Mouse (Mus musculus): ENCODE measurements around the gene Elmsan1.

Gene Elmsan1

DNA sequence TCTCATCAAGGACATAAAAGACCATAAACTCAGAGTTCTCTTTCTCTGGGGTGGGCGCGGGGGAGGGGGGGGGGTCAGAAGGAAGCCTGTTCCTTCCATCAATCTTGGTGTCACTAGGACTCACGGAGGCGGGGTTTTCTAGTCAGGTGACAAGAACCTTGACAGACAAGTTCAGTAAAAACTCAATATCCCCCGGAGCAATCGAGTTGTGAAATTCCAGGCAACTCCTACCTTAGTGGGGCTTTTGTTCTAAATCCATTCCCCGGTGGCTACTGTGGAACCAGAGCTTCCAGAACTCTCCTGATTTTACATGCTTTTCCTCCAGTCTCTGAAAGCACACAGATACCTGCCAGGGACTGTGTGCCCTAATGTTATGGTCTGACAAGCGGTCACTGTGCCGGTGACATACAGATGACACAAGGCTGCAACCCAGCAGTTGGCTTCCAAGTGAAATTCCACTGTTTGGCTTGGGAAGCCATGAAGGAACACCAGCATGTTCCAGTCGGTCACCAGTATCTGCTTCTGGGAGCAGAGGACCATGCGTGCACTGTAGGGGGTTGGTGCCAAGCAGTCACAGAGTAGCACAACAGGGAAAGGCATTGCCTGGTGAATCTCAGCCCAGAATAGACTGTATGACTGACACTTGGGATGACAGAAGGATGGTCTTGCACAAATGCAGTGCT lies 2.8 kb downstream of the Elmsan1 start:
- DNase-seq (ENCODE audit: inconsistent ontology term): no peak

DNA sequence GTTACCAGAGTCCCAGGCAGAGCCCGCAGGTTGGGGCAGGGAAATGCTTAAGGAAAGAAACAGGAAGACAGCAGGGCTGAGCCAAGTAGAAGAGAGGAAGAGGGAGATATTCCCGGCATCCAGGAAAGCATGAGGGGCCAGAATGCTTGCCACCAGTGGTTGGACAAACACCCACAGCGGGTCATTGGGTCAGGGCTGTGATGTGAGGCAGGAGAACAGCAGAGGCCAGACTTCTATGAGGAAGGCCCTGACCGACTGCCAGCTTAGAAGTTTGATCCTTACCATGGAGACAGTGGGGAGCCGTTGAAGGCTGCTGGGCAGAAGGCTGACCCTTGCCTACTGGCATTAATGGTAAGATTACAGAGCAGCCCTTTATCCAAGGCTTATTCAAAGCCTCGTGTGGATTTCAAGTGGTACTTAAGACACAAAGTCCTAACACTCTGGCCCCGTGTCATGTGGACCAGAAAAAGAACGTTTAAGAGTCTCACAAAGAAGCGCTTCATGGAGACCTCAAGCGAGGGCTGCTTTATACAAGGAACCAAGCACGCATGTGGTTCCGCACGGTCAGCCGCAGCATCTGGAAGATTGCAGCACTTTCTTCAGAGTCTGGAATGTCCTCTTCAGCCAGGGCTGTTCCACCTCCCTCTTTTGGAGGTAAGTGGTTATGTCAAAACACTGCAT lies 4.0 kb downstream of the Elmsan1 start:
- peak; percentile 63 for DNase-seq (ENCODE audit: inconsistent ontology term)

DNA sequence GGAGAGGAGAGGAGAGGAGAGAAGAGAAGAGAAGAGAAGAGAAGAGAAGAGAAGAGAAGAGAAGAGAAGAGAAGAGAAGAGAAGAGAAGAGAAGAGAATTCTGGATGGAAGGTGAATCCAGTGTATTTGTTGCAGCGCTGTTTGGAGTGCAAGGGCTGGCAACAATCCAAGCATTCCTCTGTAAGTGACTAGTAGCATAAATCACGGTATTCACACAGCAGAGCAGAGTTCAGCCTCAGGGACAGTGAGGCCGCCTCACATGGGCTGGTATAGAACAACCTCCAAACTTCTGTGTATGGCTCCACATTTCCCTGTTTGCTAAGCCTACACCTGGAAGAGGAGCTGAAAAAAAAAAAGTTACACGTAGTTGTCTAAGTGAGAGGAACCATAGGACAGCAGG lies 6.4 kb downstream of the Elmsan1 start:
- DNase-seq (ENCODE audit: inconsistent ontology term): peak; percentile 56

GRCm38 (mm10) chr12:84211021-84211538 lies 7.6 kb downstream of the Elmsan1 start:
- DNase-seq (ENCODE audit: inconsistent ontology term): no peak

DNA sequence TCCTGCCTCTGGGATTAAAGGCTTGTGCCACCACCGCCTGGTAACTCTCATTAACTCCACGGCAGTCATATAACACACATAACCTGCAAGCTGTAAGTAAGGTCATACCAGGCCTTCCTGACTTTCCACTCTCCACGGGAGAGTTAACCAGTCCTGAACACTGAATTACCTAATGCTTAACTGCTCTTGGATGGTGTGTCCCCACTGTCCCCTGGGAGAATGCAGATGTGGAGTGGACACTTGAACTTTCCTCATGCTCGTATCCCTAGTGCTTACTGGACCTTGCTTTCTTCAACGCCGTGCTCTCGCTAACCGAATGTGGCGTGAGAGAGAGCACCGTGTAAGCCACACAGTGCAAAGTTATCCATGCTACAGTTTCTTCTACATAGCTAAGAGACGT lies 8.4 kb downstream of the Elmsan1 start:
- no peak for DNase-seq (ENCODE audit: inconsistent ontology term)

DNA sequence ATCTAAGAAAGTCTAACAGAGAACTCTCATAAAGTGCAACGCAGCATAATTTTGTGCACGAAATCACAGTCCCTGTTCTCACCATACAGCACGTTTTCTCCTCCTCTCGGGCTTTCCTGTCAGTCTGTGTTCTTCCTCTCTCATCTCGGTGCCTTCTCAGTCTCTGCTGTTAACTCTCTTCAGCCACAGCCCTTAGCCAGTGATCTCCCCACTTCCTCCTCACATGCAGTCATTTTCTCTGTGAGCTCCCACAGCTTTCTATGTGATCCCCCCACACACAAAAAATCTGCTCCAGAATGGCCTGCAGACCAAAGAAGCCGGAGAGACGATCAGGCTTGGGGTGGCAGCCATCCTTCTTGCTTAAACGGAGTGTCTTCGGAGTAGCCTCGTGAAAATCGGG lies 9.6 kb downstream of the Elmsan1 start:
- DNase-seq (ENCODE audit: inconsistent ontology term): no peak

DNA sequence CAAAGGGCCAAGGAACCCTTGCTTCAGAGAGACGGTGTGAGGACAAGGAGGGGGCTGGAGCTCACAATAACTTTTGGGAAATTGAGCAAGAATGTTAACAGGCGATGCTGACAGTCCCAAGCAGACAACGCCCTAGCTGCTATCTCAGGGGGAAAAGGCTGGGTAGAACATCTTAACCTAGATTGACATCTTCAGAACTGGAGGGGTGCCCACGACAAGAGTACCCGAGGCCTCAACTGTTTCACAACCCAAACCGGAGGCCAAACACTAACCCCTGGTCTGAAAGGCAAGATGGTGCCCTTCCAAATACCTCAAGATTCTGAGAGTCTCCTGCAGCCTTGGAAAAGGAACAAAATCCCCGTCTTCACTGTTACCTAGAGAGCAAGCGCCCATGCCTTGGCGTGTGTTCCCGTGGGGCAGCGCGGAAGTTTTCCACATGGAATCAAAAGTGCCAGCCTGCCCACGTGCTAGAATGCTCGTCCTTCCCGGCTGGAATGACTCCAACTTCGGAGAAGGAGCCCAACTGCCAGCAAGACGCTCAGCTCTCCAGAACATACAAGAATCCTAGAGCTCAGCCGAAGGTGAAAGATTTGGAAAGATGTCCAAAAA lies 11.4 kb downstream of the Elmsan1 start:
- DNase-seq (ENCODE audit: inconsistent ontology term): no peak

GRCm38 (mm10) chr12:84206525-84206924 lies 12.2 kb downstream of the Elmsan1 start:
- no peak for DNase-seq (ENCODE audit: inconsistent ontology term)

DNA sequence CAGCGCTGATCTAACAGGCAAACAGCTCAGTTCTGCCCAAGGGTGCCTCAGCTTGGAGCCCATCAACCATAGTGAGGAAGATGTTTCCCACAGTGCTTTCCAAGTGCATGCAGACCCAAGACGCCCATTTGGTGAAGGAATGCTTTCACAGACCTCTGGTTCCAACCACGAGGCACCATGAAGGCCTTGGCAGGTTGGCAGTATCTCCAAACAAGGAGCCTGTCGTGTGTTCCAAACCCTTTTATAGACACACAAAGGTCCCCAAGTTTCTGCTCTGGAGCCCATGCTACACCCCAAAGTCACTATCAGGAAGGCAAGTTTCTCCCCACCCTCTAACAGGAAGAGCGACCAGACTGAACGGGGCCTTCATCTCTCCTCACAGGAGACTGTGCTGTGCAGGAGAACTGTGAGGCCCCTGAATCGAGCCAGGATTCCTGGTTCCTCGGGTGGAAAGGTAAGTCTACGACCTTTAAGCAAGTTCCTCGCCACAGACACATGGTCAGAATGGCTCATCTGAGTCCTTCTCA lies 13.0 kb downstream of the Elmsan1 start:
- DNase-seq (ENCODE audit: inconsistent ontology term): no peak

DNA sequence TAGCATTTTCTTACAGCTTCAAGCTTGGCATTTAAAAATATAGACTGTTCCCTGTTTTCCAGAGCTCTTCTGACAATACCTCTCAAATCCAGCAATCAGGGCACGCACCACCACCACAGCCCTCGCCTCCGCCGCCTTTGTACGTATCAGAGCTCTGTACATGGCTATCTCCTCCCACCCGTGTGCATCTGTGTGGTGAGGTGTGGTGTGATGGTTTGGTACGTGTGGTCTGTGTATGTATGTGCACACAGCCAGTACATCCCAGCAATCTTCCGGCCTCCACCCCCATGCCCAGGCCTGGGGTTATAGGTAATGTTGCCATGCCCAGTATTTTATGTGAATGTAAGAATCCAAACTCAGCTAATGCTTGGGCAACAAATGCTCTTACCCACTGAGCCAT lies 14.0 kb downstream of the Elmsan1 start:
- DNase-seq (ENCODE audit: inconsistent ontology term): no peak

DNA sequence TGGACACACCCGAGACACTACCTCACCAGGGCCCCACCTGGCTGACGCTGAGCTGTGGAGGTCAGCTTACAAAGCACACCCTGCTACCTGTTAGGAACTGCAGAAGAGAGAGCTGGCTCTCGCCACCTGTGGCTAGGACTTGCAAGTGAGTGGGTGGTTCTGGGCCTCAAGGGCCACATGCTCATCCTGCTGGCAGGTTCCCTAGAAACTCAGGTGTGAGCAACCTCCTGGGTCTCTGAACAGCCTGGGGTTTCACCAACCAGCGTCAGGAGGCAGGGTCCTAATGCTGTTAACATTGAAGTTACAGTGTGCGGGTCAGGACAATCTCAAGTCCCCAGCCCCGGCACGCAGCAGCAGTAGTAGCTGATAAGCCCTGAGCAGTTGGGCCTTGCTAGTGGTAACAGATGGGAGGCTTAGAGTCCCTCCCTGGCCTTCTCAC lies 14.9 kb downstream of the Elmsan1 start:
- DNase-seq (ENCODE audit: inconsistent ontology term): no peak

GRCm38 (mm10) chr12:84203170-84203777 lies 15.4 kb downstream of the Elmsan1 start:
- DNase-seq (ENCODE audit: inconsistent ontology term): no peak

GRCm38 (mm10) chr12:84202561-84202960 lies 16.1 kb downstream of the Elmsan1 start:
- DNase-seq (ENCODE audit: inconsistent ontology term): no peak

DNA sequence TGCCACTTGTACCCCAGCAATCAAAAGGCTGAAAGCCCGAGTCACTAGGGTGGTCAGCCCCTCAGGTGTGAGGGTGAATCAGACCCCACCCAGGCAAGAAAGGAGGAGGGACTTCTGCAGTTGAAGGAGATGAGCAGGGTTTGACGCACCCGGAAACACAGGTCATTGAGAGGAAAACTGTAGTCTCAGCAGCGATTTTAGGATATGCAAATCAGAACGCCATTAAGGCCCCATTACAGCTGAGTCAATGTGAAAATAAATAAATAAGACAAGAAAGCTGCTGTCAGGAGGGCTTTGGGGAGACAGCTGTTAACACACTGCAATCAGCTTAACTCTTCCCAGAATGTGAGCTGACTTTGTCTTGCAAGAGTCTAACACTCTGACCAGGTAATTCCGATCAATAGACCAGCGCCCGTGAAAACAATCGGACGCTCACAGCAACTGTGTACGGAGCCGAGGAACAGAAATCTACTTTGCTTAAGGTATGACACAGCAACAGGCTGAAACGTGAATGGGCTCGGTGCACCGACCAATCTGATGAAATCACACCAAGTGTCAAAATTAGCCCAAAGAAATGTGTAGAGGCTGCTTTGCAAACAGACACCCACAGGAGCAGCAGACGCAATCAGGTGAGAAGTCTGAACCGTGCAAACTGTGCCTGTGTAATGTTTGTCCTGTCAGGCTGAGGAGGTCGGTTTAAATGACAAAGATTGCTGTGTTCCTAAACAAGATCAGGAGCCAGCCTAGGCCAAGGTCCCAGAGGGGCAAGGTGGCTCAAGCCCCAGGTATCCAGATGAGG lies 16.8 kb downstream of the Elmsan1 start:
- DNase-seq (ENCODE audit: inconsistent ontology term): no peak

GRCm38 (mm10) chr12:84201222-84201621 lies 17.5 kb downstream of the Elmsan1 start:
- no peak for DNase-seq (ENCODE audit: inconsistent ontology term)

- DNase-seq (ENCODE audit: inconsistent ontology term): no peak
Observed at GRCm38 (mm10) chr12:84198880-84199279, 19.8 kb downstream of the Elmsan1 start.

DNA sequence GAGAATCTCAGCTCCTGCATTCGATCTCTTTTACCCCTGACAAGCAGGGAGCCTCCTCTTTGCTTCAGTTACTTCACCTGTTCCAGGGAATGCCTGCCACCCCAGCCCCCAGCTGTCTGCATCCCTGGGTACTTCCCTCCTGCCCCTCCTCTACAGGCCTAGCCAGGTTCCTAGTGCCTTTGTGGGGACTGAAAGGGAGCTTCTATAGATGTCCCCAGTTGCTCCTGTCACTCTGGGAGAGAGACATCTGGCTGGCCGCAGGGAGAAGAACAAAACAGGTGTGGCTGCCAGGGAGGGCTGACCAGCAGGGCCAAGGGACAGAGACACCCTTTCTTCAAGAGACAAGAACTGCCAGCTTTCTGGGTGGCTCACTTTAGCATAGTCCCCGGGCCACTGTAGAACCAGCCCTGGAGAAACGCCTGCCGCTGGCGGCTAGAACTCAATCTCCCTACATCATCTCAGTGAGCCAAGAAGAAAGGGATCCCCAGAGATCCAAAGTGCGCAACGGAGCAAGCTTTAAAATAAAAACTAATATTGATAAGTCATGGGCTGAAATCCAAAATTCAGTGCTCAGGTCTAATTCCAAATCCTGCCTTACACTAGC lies 20.5 kb downstream of the Elmsan1 start:
- no peak for DNase-seq (ENCODE audit: inconsistent ontology term)

DNA sequence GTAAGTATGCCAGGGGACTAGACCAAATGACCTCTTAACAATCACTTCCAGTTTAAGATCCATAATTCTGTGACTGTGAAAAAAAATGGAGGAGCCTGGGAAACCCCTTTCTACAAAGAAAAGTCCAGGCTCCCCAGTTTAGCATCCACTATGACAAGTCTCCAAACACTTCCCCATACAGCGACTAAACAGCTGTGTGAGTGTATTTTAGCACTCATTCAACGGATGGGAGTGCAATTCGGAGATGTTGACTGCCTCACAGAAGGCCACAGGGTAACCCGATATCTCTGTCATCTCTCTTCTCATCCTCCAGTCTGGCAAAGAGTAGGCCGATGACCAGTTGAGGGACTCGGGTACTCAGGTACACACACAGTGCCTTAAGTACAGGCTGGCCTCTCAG lies 23.5 kb downstream of the Elmsan1 start:
- DNase-seq (ENCODE audit: inconsistent ontology term): no peak

GRCm38 (mm10) chr12:84194400-84195109 lies 24.1 kb downstream of the Elmsan1 start:
- no peak for DNase-seq (ENCODE audit: inconsistent ontology term)

All from Muller cell, postnatal 12 days (primary cell).